Mouse (Mus musculus) layer of hippocampus, postnatal 10 days (tissue): Measurements from ENCODE around the gene Cacnb4. TPM values are rescaled to one million over a fixed set of nuclear protein-coding genes. Genes with fewer than 3 reads are reported as not detected.

Source experiments
- DNase-seq, 2 experiments: peaks; one replicate each; pipeline ENCODE4 v3.0.0; 2021; ENCODE audit warnings: low spot score in 2 of 2
- total RNA-seq, 2 experiments: library from RNA; stranded (reverse); gene quantifications; 2 replicates each; pipeline ENCODE4 v1.2.3; 2021

Gene Cacnb4
- total RNA-seq, 2 experiments from 2014 or later: 59.9 to 73.7 TPM

GRCm38 (mm10) chr2:52476801-52477549 lies 199.7 kb downstream of the Cacnb4 start:
- DNase-seq: no peak

GRCm38 (mm10) chr2:52475854-52476253 lies 200.8 kb downstream of the Cacnb4 start:
- DNase-seq: no peak

- DNase-seq: no peak
These were observed 202.1 kb downstream of the Cacnb4 start for GRCm38 (mm10) chr2:52474570-52474969.

GRCm38 (mm10) chr2:52471545-52472291 lies 204.9 kb downstream of the Cacnb4 start:
- no peak for DNase-seq

- DNase-seq: no peak
These were observed 206.5 kb downstream of the Cacnb4 start for GRCm38 (mm10) chr2:52470044-52470560.

- DNase-seq: no peak
These were observed 209.0 kb downstream of the Cacnb4 start for GRCm38 (mm10) chr2:52467629-52468028.

- no peak for DNase-seq
These were observed 215.2 kb downstream of the Cacnb4 start for GRCm38 (mm10) chr2:52461206-52461967.

GRCm38 (mm10) chr2:52455606-52456479 lies 220.8 kb downstream of the Cacnb4 start:
- DNase-seq: no peak

- DNase-seq: no peak
These were observed 226.8 kb downstream of the Cacnb4 start for GRCm38 (mm10) chr2:52449818-52450217.

GRCm38 (mm10) chr2:52448916-52449315 lies 227.7 kb downstream of the Cacnb4 start:
- no peak for DNase-seq

- DNase-seq: no peak
These were observed 230.0 kb downstream of the Cacnb4 start for GRCm38 (mm10) chr2:52446648-52447047.

- no peak for DNase-seq
These were observed 234.5 kb downstream of the Cacnb4 start for GRCm38 (mm10) chr2:52442125-52442524.

GRCm38 (mm10) chr2:52440420-52441015 lies 236.1 kb downstream of the Cacnb4 start:
- DNase-seq: no peak

GRCm38 (mm10) chr2:52438437-52438836 lies 238.2 kb downstream of the Cacnb4 start:
- DNase-seq: no peak

- no peak for DNase-seq
These were observed 238.6 kb downstream of the Cacnb4 start for GRCm38 (mm10) chr2:52438013-52438412.

- no peak for DNase-seq
These were observed 240.6 kb downstream of the Cacnb4 start for GRCm38 (mm10) chr2:52435919-52436632.

- no peak for DNase-seq
These were observed 243.3 kb downstream of the Cacnb4 start for GRCm38 (mm10) chr2:52433365-52433764.

- DNase-seq: no peak
These were observed 249.2 kb downstream of the Cacnb4 start for GRCm38 (mm10) chr2:52427383-52427782.

- no peak for DNase-seq
These were observed 250.6 kb downstream of the Cacnb4 start for GRCm38 (mm10) chr2:52426041-52426440.

GRCm38 (mm10) chr2:52425523-52425795 lies 251.2 kb downstream of the Cacnb4 start:
- DNase-seq: no peak
